Mouse (Mus musculus): ENCODE measurements around the gene Ankrd9.
A peak's percentile ranks its signal among the peaks of the same experiment; 100 is the strongest.

The Ankrd9 gene

GRCm38 (mm10) chr12:110953900-110954299 is 24.9 kb downstream of the Ankrd9 start:
- no peak for DNase-seq

- DNase-seq: no peak
These were observed 25.4 kb downstream of the Ankrd9 start for GRCm38 (mm10) chr12:110953443-110953842.

GRCm38 (mm10) chr12:110952628-110953385 is 26.0 kb downstream of the Ankrd9 start:
- no peak for DNase-seq

DNA sequence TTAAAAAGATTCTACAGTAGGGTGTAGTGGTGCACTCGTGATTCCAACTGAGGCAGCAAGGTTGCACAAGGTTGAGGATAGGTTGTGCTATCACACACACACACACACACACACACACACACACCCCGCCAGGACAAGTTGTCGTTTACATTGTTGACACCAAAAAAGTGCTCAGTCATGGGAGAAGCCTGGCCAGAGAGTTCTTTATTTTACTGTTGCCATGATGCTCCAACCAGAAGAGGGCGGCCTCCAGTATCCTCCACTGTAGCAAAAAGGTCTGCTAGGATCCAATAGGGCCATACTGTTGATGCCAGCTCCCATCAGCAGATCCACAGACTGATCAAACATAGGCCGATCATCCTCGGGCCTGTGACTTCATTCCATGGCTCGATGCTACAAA is 27.6 kb downstream of the Ankrd9 start:
- no peak for DNase-seq

- DNase-seq: no peak
These were observed 28.7 kb downstream of the Ankrd9 start for GRCm38 (mm10) chr12:110950151-110950550.

DNA sequence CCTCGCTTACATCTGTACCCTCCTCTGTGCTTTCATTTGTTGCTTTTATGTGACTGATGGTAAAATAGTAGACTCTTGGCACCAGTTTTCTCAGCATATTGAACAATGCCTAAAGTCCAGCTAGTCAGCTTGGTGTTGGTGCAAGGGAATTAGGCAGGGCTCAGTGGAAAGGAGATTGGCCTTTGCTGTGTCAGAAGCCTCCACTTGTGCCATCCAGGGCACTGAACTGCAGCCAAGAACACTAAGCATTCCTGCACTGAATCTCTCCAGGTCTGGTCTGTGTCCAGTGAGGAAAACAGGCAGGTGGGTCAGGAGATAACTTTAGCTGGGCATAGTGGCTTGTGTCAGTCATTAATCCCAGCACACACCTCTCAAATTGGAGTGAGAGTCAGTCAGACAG is 29.4 kb downstream of the Ankrd9 start:
- DNase-seq: no peak

- DNase-seq: no peak
These were observed 30.0 kb downstream of the Ankrd9 start for GRCm38 (mm10) chr12:110948910-110949201.

GRCm38 (mm10) chr12:110948082-110948909 is 30.5 kb downstream of the Ankrd9 start:
- no peak for DNase-seq

DNA sequence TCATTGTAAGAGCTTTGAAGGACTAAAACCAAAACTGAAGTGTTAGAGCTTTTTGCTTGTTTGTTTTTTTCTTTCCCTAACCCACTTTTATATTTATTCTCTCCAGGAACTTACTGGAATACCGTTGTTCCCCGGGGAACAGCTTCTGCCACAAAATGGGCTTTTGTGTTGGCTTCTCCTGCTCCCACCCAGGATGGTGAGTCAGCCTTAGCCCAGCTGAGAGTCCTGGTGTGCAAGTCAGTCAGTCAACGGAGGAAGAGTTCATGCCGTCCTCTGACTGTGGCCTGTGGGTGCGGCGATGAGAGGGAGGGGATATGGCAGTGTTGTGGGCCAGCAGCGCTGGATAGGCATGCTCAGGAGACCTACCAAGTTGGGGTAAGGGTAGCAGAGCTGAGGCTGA is 32.6 kb downstream of the Ankrd9 start:
- no peak for DNase-seq

DNA sequence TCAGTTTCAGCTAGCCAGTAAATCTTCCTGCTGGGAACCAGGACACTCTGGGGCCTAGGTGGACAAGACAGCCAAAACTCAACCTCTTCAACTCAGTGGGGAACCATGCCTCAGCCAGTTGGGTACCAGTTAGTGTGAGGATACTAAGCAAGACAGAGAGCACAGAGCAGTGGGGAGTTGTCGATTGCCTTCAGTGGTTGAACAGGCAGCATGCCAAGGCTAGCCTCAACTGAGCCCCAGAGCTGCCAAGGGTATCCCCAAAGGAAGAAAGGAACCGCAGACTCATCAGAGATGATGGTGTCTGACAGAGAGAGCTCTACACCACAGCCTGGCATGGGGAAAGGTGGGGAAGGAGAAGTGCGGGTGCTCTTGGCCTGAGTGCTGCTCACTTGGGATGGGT is 38.0 kb downstream of the Ankrd9 start:
- DNase-seq: no peak

- DNase-seq: no peak
These were observed 39.5 kb downstream of the Ankrd9 start for GRCm38 (mm10) chr12:110939385-110939784.

GRCm38 (mm10) chr12:110937496-110937895 is 41.3 kb downstream of the Ankrd9 start:
- DNase-seq: no peak

GRCm38 (mm10) chr12:110935983-110936620 is 42.7 kb downstream of the Ankrd9 start:
- peak; percentile 80 for DNase-seq

DNA sequence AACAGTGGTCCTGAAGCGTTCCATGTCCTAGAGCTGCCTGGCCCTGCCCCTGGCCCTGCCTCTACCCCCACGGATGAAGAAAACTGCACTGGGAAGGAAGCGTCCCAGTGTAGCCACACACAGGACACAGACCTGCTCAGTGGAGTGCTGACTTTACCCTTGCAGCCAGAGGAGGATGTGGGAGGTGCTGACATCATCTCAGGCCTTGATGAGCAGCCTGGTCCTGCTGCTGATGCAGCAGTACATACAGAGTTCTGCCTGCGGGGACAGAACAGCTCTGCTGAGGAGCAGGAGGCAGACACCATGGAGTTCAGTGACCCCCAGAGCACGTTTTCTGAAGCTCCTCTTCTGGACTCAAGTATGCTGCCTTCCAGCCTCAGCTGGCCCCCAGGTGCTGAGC is 46.0 kb downstream of the Ankrd9 start:
- DNase-seq: no peak
